Comparison of ENCODE assay signal across 8 mouse cellular contexts in the genomic region with DNA sequence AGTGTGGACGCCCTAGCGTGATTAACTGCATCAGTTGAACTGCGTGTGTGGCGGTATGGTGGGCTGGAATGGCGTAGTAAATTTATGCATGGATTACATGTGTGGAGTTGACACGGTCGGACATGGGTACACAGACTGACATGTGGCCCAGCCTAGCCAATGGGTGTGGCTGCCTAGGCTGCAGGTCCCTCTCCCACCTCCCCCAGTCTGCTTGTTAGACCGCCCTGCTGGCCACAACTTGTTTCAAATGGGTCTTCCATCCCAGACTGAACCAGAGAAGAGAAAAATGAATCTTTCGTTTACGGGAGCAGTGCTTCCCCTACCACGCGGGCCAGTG. TPM values are rescaled to one million over a fixed set of nuclear protein-coding genes. Genes with fewer than 3 reads are reported as not detected.
DNase-seq lines count a peak whose midpoint lies in the region; ATAC-seq and TF ChIP-seq lines count a peak whose summit lies in the region.

No protein-coding gene starts in this region.

- peak overlapping the region; percentile 94 for H3K27ac ChIP-seq in forebrain, postnatal 0 days (ENCODE audit: low read depth, low read length)
- H3K27ac ChIP-seq in hindbrain, embryonic 10.5 days = peak overlapping the region; percentile 95
- H3K27ac ChIP-seq in left cerebral cortex, adult 2 months = peak overlapping the region; percentile 61

- ATAC-seq in forebrain, postnatal 0 days = peak; percentile 71

- no peak for TF ChIP-seq CTCF in forebrain, postnatal 0 days (IDR thresholded peaks at IDR 0.05; ENCODE audit: low read depth)
- TF ChIP-seq CTCF in left cerebral cortex, adult 2 months (IDR thresholded peaks at IDR 0.05) = no peak

- H3K36me3 ChIP-seq in forebrain, postnatal 0 days (ENCODE audit: insufficient read depth) = no peaks in the 10 kb centered on the region
- H3K36me3 ChIP-seq in hindbrain, embryonic 10.5 days = no peaks in the 10 kb centered on the region

- H3K4me2 ChIP-seq in forebrain, postnatal 0 days (ENCODE audit: low read depth) = peak overlapping the region; percentile 95

- peak overlapping the region; percentile 98 for H3K9ac ChIP-seq in forebrain, postnatal 0 days

- peaks cover 25% of the 10 kb centered on the region for H3K4me1 ChIP-seq in forebrain, postnatal 0 days (ENCODE audit: insufficient read depth)
- peaks cover 43% of the 10 kb centered on the region for H3K4me1 ChIP-seq in hindbrain, embryonic 10.5 days (replicated peaks)

- intact Hi-C loops in left cerebral cortex, adult 2 months (cut with DNase I) = no loop called here

- DNase-seq in adrenal gland, adult 2 months = peak; percentile 54
- DNase-seq in adrenal gland, postnatal 10 days = no peak
- peak; percentile 51 for DNase-seq in cerebellum, adult 8-10 months
- DNase-seq in forebrain, postnatal 0 days = peak; percentile 80
- DNase-seq in hindbrain, embryonic 10.5 days (ENCODE audit: low spot score) = peak; percentile 62
- DNase-seq in left cerebral cortex, adult 2 months (ENCODE audit: extremely low spot score in 1 of 2, low spot score in 2 of 2) = peak; percentile 20 to 22
- DNase-seq in lung, postnatal 36 days = peak; percentile 57
- DNase-seq in right cerebral cortex, postnatal 36 days (ENCODE audit: low spot score in 2 of 2) = peak; percentile 16 to 28

- H3K4me3 ChIP-seq in forebrain, postnatal 0 days (ENCODE audit: low read depth, low read length) = peak overlapping the region; percentile 80
- H3K4me3 ChIP-seq in hindbrain, embryonic 10.5 days = peak overlapping the region; percentile 68
- H3K4me3 ChIP-seq in left cerebral cortex, adult 2 months = peak overlapping the region; percentile 88

- no peaks in the 10 kb centered on the region for H3K9me3 ChIP-seq in forebrain, postnatal 0 days (ENCODE audit: low read length)
- H3K9me3 ChIP-seq in hindbrain, embryonic 10.5 days = peaks cover 4% of the 10 kb centered on the region

- WGBS in forebrain, postnatal 0 days = under 1% methylated on average over 12 of the region's 12 CpGs
- 2% methylated on average over 12 of the region's 12 CpGs for WGBS in hindbrain, embryonic 10.5 days

- H3K27me3 ChIP-seq in forebrain, postnatal 0 days (ENCODE audit: insufficient read depth, low read length) = no peaks in the 10 kb centered on the region
- H3K27me3 ChIP-seq in hindbrain, embryonic 10.5 days (ENCODE audit: insufficient read depth, poor library complexity, severe bottlenecking) = peaks cover 21% of the 10 kb centered on the region; the same call in 1 of the 2 replicates

RNA-seq across cellular contexts. Expression of a gene that starts 0.7 kb away (rescaled TPM):
- 10 to 100 TPM; 15.2 to 21.1 TPM for total RNA-seq in adrenal gland, adult 2 months (2021)
- polyA plus RNA-seq in adrenal gland, adult 2 months (2012; rRNA removed) = 13.6 and 14.2 TPM in 2 replicates
- 10 to 100 TPM; 16.6 to 22.2 TPM for total RNA-seq in adrenal gland, postnatal 10 days (2021)
- 37.0 and 37.6 TPM in 2 replicates for total RNA-seq in forebrain, postnatal 0 days (2014; rRNA removed)
- polyA plus RNA-seq in forebrain, postnatal 0 days (2015; fragmentation: Nextera tagmentation; extraction: Ambion mirVana) = 30.6 and 40.5 TPM in 2 replicates
- 32.9 and 34.0 TPM in 2 replicates for polyA plus RNA-seq in hindbrain, embryonic 10.5 days (2016; fragmentation: Nextera tagmentation; extraction: Ambion mirVana)
- 10 to 100 TPM; 47.8 to 56.5 TPM for total RNA-seq in left cerebral cortex, adult 2 months (2021)
